Mouse (Mus musculus): ENCODE data around the gene Tubgcp6. TPM values are rescaled to one million over a fixed set of nuclear protein-coding genes. Genes with fewer than 3 reads are reported as not detected.

The Tubgcp6 gene
- polyA plus RNA-seq, 1 experiment = 25.5 TPM

DNA sequence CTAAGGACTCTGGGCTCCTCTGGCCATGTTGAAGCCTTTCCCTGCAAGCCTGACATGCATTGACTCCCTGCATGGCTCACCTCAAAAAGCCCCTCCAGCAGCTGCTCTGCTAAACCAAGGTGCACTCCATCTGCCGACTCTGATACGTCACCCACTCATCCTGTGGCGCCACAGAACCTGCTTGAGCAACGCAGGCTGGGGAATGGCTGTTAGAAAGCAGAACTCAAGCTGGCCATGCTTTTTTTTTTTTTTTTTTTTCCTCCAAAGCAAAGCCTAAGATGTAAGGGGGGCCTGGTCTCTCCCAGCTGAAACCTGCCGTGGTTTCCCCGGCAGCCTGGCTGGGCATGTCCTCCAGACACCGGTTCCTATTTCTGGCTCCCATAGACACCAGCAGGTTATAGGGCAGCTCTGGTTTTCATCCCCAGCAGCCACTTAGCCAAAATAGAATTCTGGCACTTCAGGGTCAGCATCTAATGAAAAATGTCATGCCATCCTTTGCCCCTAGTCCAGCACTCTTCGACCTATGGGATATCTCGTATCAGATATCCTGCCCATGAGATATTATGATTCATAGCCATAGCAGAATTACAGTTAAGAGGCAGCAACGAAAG lies 48.8 kb downstream of the Tubgcp6 start:
- WGBS = 78% methylated on average over 10 of the region's 10 CpGs
- no peak for DNase-seq (ENCODE audit: low read depth, low spot score)

- 50% methylated on average over 24 of the region's 24 CpGs for WGBS
- DNase-seq (ENCODE audit: low read depth, low spot score) = no peak
These were observed 52.3 kb downstream of the Tubgcp6 start for GRCm38 (mm10) chr15:89070606-89071005.

GRCm38 (mm10) chr15:89069336-89069840 lies 53.5 kb downstream of the Tubgcp6 start:
- no peak for DNase-seq (ENCODE audit: low read depth, low spot score)
- WGBS = 84% methylated on average over 19 of the region's 19 CpGs

DNA sequence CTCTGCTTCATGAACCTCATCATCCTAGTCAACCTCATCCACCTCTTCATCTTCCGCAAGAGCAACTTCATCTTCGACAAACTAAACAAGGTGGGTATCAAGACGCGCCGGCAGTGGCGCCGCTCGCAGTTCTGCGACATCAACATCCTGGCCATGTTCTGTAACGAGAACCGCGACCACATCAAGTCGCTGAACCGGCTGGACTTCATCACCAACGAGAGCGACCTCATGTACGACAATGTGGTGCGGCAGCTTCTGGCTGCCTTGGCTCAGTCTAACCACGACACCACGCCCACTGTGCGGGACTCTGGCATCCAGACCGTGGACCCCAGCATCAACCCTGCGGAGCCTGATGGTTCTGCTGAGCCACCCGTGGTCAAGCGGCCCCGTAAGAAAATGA lies 54.7 kb downstream of the Tubgcp6 start:
- 22% methylated on average over 26 of the region's 26 CpGs for WGBS
- DNase-seq (ENCODE audit: low read depth, low spot score) = no peak

- no peak for DNase-seq (ENCODE audit: low read depth, low spot score)
- WGBS = 28% methylated on average over 35 of the region's 35 CpGs
These were observed 55.3 kb downstream of the Tubgcp6 start for GRCm38 (mm10) chr15:89067609-89068008.

DNA sequence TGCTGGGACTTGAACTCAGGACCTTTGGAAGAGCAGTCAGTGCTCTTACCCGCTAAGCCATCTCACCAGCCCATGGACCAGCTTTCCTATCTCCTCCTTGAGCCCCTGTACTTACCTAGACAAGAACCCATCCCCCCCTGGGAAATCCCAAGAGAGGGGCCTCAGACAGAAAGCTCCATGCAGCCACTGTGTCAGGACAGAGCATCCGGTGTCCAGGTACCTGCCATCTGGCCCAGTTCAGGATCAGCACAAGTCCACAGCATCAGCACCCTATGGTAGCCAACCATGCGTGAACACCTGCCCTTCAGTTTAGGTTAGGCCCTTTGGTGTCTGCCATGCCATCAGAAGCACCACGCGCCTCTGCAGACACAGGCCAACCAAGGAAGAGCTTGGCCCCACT lies 58.0 kb downstream of the Tubgcp6 start:
- no peak for DNase-seq (ENCODE audit: low read depth, low spot score)
- WGBS = 94% methylated on average over 5 of the region's 5 CpGs

DNA sequence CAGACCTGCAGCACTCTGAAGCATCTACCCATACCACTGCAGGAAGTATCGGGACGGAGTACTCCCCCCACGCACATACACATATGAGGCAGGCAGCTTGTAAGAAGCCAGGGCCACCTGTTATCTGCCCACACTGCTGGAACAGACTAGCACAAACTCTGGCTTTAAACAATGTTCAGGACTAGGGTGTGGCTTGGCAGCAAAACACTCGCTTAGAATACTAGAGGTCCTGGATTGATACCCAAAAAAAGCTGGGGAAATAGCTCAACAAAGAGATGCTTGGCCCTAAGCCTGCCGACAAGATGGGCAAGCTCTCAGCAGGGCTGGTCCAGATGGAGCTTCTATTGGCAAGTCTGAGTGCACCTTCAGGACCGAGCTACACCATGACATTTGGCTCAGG lies 59.4 kb downstream of the Tubgcp6 start:
- no peak for DNase-seq (ENCODE audit: low read depth, low spot score)
- WGBS = 58% methylated on average over 6 of the region's 6 CpGs

- DNase-seq (ENCODE audit: low read depth, low spot score) = no peak
- 71% methylated on average over 7 of the region's 7 CpGs for WGBS
These were observed 59.9 kb downstream of the Tubgcp6 start for GRCm38 (mm10) chr15:89063001-89063400.

- DNase-seq (ENCODE audit: low read depth, low spot score) = no peak
- WGBS = 75% methylated on average over 5 of the region's 5 CpGs
These were observed 60.4 kb downstream of the Tubgcp6 start for GRCm38 (mm10) chr15:89062518-89062910.

GRCm38 (mm10) chr15:89061761-89062517 lies 61.0 kb downstream of the Tubgcp6 start:
- 90% methylated on average over 6 of the region's 6 CpGs for WGBS
- no peak for DNase-seq (ENCODE audit: low read depth, low spot score)

- WGBS = 85% methylated on average over 12 of the region's 12 CpGs
These were observed 62.0 kb downstream of the Tubgcp6 start for GRCm38 (mm10) chr15:89060811-89061460.

DNA sequence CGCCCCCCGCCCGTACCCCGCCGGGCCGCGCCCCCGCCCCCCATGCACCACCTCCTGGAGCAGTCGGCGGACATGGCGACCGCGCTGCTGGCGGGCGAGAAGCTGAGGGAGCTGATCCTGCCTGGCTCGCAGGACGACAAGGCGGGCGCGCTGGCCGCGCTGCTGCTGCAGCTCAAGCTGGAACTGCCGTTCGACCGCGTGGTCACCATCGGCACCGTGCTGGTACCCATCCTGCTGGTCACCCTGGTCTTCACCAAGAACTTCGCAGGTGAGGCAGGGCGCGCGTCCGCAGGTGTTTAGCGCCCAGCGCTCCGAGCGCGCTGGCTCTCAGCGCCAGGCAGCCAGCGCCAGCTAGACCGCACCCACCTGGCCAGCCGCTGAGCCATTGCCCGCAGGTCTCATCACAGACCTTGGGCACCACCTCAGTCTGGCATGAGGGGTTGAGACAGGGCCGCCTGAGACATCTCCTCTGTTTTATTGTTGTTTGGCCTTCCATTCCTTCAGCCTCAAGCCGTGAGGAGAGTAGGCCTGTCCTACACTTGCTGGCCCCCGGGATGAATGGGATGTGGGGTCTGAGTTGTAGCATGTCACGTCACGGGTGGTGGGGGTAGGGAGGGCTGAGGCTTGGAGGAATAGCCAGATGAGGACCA lies 62.8 kb downstream of the Tubgcp6 start:
- DNase-seq (ENCODE audit: low read depth, low spot score) = no peak
- 3% methylated on average over 42 of the region's 48 CpGs for WGBS

More at GRCm38 (mm10) chr15:89060811-89061460, 62.0 kb downstream of the Tubgcp6 start:
- DNase-seq (ENCODE audit: low read depth, low spot score) = no peak

DNA sequence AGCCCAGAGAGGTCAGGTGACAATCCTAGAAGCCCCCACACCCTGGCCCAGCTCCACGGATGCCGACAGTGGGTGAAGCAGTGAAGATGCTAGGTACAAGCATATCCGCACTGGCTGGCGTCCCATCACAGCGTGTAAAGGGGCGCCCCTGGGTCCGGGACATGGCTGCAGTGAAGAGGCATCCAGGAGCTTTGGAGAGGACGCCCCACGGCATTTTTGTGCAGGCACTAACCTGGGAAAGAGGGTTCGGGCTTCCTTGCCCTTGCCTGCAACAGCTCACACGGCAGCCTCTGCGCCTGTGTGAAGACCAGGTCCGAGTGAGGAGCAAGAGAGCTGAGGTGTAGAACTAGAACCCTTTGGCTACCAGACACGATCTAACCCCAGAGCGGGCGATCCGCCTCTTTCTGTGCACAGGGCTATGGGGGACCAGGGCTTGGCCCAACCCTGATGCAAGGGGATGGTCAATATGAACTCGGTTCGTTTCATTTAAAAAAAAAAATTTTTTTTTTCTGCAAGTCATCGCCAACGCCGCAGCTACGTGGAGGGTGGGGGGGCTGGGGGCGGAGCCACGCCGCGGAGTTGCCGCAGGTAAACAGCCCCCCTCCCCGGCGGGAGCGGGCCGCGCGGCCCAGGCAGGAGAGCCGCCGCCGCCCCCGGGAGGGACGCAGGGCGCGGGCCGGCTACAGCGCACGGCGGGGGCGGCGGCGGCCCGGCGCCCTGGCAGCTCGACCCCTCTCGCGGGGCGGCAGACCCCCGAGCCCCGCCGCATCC lies 63.6 kb downstream of the Tubgcp6 start, which contains the start of gene Panx2:
Gene Panx2 (plus strand): TSS at position 574 of the 771 bp plus-strand sequence.
- DNase-seq (ENCODE audit: low read depth, low spot score) = no peak
- 3% methylated on average over 51 of the region's 57 CpGs for WGBS

- no peak for DNase-seq (ENCODE audit: low read depth, low spot score)
- whole genome bisulfite sequencing = 26% methylated on average over 6 of the region's 6 CpGs
These were observed 64.2 kb downstream of the Tubgcp6 start for GRCm38 (mm10) chr15:89058736-89059135.

- WGBS = 85% methylated on average over 7 of the region's 7 CpGs
These were observed 68.2 kb downstream of the Tubgcp6 start for GRCm38 (mm10) chr15:89054666-89055065.

More at GRCm38 (mm10) chr15:89054666-89055065, 68.2 kb downstream of the Tubgcp6 start:
- DNase-seq (ENCODE audit: low read depth, low spot score) = no peak
